Mouse (Mus musculus) cerebellum, adult 8-10 months (tissue): ENCODE results near the gene Ccr9.

Source experiments
- DNase-seq: peaks from one replicate; pipeline ENCODE4 v3.0.0; 2022

The Ccr9 gene

DNA sequence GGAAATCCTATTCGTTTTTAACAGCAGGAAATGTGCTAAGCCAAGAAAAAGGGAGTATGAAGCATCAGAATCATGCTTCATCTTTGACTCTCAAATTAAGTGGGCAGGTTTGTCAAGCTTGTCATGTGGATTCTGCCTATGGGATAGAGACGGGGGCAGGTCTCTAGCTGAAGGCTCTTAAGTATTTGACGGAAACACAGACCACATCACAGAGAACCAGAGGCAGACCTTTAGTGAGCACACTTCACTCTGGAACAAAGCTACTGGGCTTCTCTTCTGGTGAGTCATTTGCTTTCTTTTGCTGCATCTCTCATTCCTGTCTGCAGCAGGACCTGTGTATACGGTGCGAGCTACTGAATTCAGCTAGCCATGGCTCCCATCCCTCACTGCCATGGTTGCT is 128.0 kb downstream of the Ccr9 start, which contains the start of gene Cxcr6:
Gene Cxcr6, plus strand, starts transcription at position 209 of the 400 bp plus-strand sequence.
- DNase-seq, result no peak

- DNase-seq, result no peak
These were observed 130.3 kb downstream of the Ccr9 start for GRCm38 (mm10) chr9:123808583-123808982.

- DNase-seq, result no peak
These were observed 133.6 kb downstream of the Ccr9 start for GRCm38 (mm10) chr9:123811831-123812230.

GRCm38 (mm10) chr9:123814326-123814725 is 136.1 kb downstream of the Ccr9 start:
- DNase-seq, result no peak

DNA sequence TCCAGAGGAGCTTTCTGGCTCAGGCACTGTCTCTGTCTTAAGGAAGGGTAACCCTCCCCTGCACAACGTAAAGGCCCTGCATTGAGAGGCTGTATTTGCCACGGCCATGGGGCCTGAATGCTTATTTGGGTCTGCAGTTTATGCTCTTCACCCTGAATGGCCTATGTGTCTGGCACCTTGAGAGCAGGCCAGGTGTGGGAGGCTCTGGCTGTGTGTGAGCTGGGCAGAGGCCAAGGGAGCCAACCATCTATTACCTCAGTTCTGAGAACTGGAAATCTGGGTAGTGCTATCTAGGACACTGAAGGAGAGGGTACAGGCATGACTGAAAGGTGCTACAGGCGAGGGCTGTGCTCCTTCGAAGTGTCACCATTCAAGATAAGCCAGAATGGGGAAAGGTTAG is 136.6 kb downstream of the Ccr9 start:
- peak; percentile 43 for DNase-seq

GRCm38 (mm10) chr9:123815444-123815843 is 137.2 kb downstream of the Ccr9 start:
- DNase-seq, result peak; percentile 10

DNA sequence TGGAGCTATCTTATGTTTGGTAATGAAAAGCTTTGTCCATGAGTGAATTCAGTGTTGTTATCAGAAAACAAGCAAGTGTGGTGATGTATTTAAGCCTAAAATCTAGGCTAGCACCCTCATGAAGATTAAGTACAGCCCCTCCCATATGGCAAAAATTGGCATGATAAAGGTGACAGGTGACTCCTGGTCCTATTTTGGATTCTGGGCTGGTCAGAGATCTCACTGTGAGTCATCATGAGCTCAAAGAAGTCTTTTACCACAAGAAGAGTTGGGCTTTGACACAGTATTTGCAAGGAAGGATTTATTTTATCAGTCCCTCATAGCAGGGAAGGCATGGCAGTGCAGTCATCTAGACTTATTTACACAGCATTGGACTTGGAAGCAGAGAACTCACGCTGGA is 137.8 kb downstream of the Ccr9 start:
- DNase-seq, result peak; percentile 21

DNA sequence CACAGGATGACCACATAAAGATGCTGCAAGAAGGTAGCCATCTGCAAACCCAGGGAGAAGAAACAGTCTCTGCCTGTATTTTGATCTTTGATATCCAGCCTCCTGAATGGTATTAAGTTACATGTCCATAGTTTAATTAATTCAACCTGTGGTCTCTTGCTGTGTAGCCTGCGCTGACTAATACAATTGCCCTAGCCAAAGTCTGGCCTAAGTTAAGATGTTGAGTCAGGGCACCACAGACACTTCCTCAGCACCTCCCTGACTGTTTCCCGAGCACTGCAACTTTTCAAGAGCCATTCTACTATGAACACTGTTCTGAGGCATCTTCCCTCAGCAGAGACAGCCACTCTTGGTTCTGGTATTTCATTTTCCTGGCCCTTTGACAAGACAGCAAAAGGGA is 140.4 kb downstream of the Ccr9 start:
- no peak for DNase-seq

GRCm38 (mm10) chr9:123826631-123827030 is 148.4 kb downstream of the Ccr9 start:
- no peak for DNase-seq

- DNase-seq, result peak; percentile 76
These were observed 150.7 kb downstream of the Ccr9 start for GRCm38 (mm10) chr9:123828916-123829315.
